Mouse (Mus musculus) MEL (cell line): Measurements from ENCODE around the gene Bcr. TPM values are rescaled to one million over a fixed set of nuclear protein-coding genes. Genes with fewer than 3 reads are reported as not detected.

Experiments used
- DNase-seq: peaks from one replicate; pipeline ENCODE4 v3.0.0; 2011; ENCODE audit warnings: low read depth, low spot score
- H3K27ac ChIP-seq: 2 replicates; pipeline ENCODE4 v1.5.1; 2012; ENCODE audit warnings: low read depth, mild to moderate bottlenecking, control low read depth, low read length, moderate library complexity; ENCODE audit not compliant: control insufficient read depth
- H3K27me3 ChIP-seq, 2 experiments: fragments of 150-350 bp in 1 of 2; sonication (generic) in 1 of 2; 2 replicates each; pipeline ENCODE4 v1.6.1; 2012; ENCODE audit warnings: low read length in 2 of 2, mild to moderate bottlenecking in 2 of 2, improper control_type of control experiment in 1 of 2, moderate library complexity in 1 of 2; ENCODE audit not compliant: insufficient read depth in 2 of 2, control insufficient read depth in 1 of 2
- H3K36me3 ChIP-seq, 2 experiments: 2 replicates each; pipeline ENCODE4 v1.6.1; 2012 to 2014; ENCODE audit warnings: low read length in 2 of 2, improper control_type of control experiment in 1 of 2, inconsistent platforms in 1 of 2, mild to moderate bottlenecking in 1 of 2; ENCODE audit not compliant: insufficient read depth in 2 of 2, control insufficient read depth in 1 of 2
- H3K4me1 ChIP-seq, 2 experiments: fragments of 150-350 bp in 1 of 2; sonication (generic) in 1 of 2; 2 replicates each; pipeline ENCODE4 v1.6.1; 2012; ENCODE audit warnings: low read length in 2 of 2, improper control_type of control experiment in 1 of 2, mild to moderate bottlenecking in 1 of 2; ENCODE audit not compliant: insufficient read depth in 2 of 2, control insufficient read depth in 1 of 2
- H3K4me3 ChIP-seq, 2 experiments: fragments of 150-350 bp in 1 of 2; sonication (generic) in 1 of 2; 2 replicates each; pipeline ENCODE4 v1.5.1; 2012; ENCODE audit warnings: low read depth in 2 of 2, low read length in 2 of 2, mild to moderate bottlenecking in 2 of 2, moderate library complexity in 2 of 2, control low read depth in 1 of 2, improper control_type of control experiment in 1 of 2; ENCODE audit not compliant: control insufficient read depth in 1 of 2, insufficient read depth in 1 of 2
- H3K79me2 ChIP-seq: 2 replicates; pipeline ENCODE4 v1.6.1; 2012; ENCODE audit warnings: mild to moderate bottlenecking, low read length, moderate library complexity; ENCODE audit not compliant: control insufficient read depth, poor library complexity, insufficient read depth
- H3K9ac ChIP-seq: 2 replicates; pipeline ENCODE4 v1.6.1; 2012; ENCODE audit warnings: low read depth, mild to moderate bottlenecking, control low read depth, low read length, moderate library complexity; ENCODE audit not compliant: control insufficient read depth, poor library complexity, severe bottlenecking
- H3K9me3 ChIP-seq: fragments of 150-350 bp; sonication (generic); replicated peaks from 2 replicates; pipeline ENCODE4 v1.6.1; 2012; ENCODE audit warnings: mild to moderate bottlenecking, low read length, improper control_type of control experiment, moderate library complexity; ENCODE audit not compliant: insufficient read depth
- BHLHE40 ChIP-seq: IDR thresholded peaks from 2 replicates; pipeline ENCODE4 v1.6.1; 2012; ENCODE audit warnings: low read depth, mild to moderate bottlenecking, inconsistent platforms, low read length, improper control_type of control experiment, borderline replicate concordance
- CHD1 ChIP-seq: IDR thresholded peaks from 2 replicates; pipeline ENCODE4 v1.6.1; 2012; ENCODE audit warnings: low read depth, mild to moderate bottlenecking, inconsistent platforms, low read length, improper control_type of control experiment
- CHD2 ChIP-seq: IDR thresholded peaks from 2 replicates; pipeline ENCODE4 v1.6.1; 2011; ENCODE audit warnings: low read length, improper control_type of control experiment
- CTCF ChIP-seq, 3 experiments: IDR thresholded peaks in 2 of 3; conservative IDR thresholded peaks in 1 of 3; 2 replicates each; pipeline ENCODE4 v1.5.1; 2011 to 2012; ENCODE audit warnings: low read length in 3 of 3, low read depth in 2 of 3, mild to moderate bottlenecking in 2 of 3, improper control_type of control experiment in 1 of 3, inconsistent platforms in 1 of 3, mixed read lengths in 1 of 3, moderate library complexity in 1 of 3; ENCODE audit not compliant: control insufficient read depth in 1 of 3, insufficient read depth in 1 of 3, poor library complexity in 1 of 3, severe bottlenecking in 1 of 3
- E2F4 ChIP-seq: IDR thresholded peaks from 2 replicates; pipeline ENCODE4 v1.6.1; 2011; ENCODE audit warnings: low read depth, low read length, improper control_type of control experiment, borderline replicate concordance
- ETS1 ChIP-seq: IDR thresholded peaks from 2 replicates; pipeline ENCODE4 v1.6.1; 2012; ENCODE audit warnings: low read depth, mild to moderate bottlenecking, inconsistent platforms, low read length, improper control_type of control experiment, moderate library complexity
- GABPA ChIP-seq: IDR thresholded peaks from 2 replicates; pipeline ENCODE4 v1.6.1; 2012; ENCODE audit warnings: low read depth, mild to moderate bottlenecking, inconsistent platforms, low read length, improper control_type of control experiment, moderate library complexity
- GATA1 ChIP-seq: IDR thresholded peaks from 2 replicates; pipeline ENCODE4 v1.6.1; 2011; ENCODE audit warnings: low read depth, low read length, improper control_type of control experiment
- MAFK ChIP-seq: IDR thresholded peaks from 2 replicates; pipeline ENCODE4 v1.6.1; 2011; ENCODE audit warnings: low read depth, mild to moderate bottlenecking, low read length, improper control_type of control experiment, borderline replicate concordance
- MAX ChIP-seq: IDR thresholded peaks from 2 replicates; pipeline ENCODE4 v1.6.1; 2011; ENCODE audit warnings: low read length, improper control_type of control experiment
- MXI1 ChIP-seq: IDR thresholded peaks from 2 replicates; pipeline ENCODE4 v1.6.1; 2011; ENCODE audit warnings: mild to moderate bottlenecking, low read depth, low read length, improper control_type of control experiment
- MYB ChIP-seq: IDR thresholded peaks from 2 replicates; pipeline ENCODE4 v1.6.1; 2011; ENCODE audit warnings: mild to moderate bottlenecking, low read depth, low read length, improper control_type of control experiment
- MYC ChIP-seq: IDR thresholded peaks from 2 replicates; pipeline ENCODE4 v1.6.1; 2011; ENCODE audit warnings: low read depth, mild to moderate bottlenecking, low read length, improper control_type of control experiment, moderate library complexity
- NELFE ChIP-seq: IDR thresholded peaks from 2 replicates; pipeline ENCODE4 v1.6.1; 2011; ENCODE audit warnings: low read depth, low read length, improper control_type of control experiment
- POLR2A ChIP-seq, 2 experiments: IDR thresholded peaks; 2 replicates each; pipeline ENCODE4 v1.6.1; 2011 to 2012; ENCODE audit warnings: low read length in 2 of 2, mild to moderate bottlenecking in 2 of 2, control low read depth in 1 of 2, improper control_type of control experiment in 1 of 2, low read depth in 1 of 2, moderate library complexity in 1 of 2; ENCODE audit not compliant: control insufficient read depth in 1 of 2, insufficient read depth in 1 of 2, poor library complexity in 1 of 2
- POLR2AphosphoS2 ChIP-seq: IDR thresholded peaks from 2 replicates; pipeline ENCODE4 v1.6.1; 2011; ENCODE audit warnings: low read length, improper control_type of control experiment
- SMC3 ChIP-seq: IDR thresholded peaks from 2 replicates; pipeline ENCODE4 v1.6.1; 2011; ENCODE audit warnings: low read depth, low read length, improper control_type of control experiment
- TBP ChIP-seq: IDR thresholded peaks from 2 replicates; pipeline ENCODE4 v1.8.0; 2011; ENCODE audit warnings: low read depth, low read length, improper control_type of control experiment
- TCF12 ChIP-seq: IDR thresholded peaks from 2 replicates; pipeline ENCODE4 v1.6.1; 2014; ENCODE audit warnings: low read depth, mild to moderate bottlenecking, inconsistent platforms, low read length, improper control_type of control experiment, moderate library complexity
- UBTF ChIP-seq: IDR thresholded peaks from 2 replicates; pipeline ENCODE4 v1.6.1; 2012; ENCODE audit warnings: low read depth, mild to moderate bottlenecking, inconsistent platforms, low read length, improper control_type of control experiment, moderate library complexity, borderline replicate concordance; ENCODE audit not compliant: insufficient read depth
- USF1 ChIP-seq: IDR thresholded peaks from 2 replicates; pipeline ENCODE4 v1.6.1; 2014; ENCODE audit warnings: low read depth, mild to moderate bottlenecking, inconsistent platforms, low read length, improper control_type of control experiment, moderate library complexity
- ZKSCAN1 ChIP-seq: IDR thresholded peaks from 2 replicates; pipeline ENCODE4 v1.6.1; 2012; ENCODE audit warnings: low read depth, mild to moderate bottlenecking, inconsistent platforms, low read length, improper control_type of control experiment, moderate library complexity
- ZMIZ1 ChIP-seq: IDR thresholded peaks from 2 replicates; pipeline ENCODE4 v1.6.1; 2012; ENCODE audit warnings: low read depth, mild to moderate bottlenecking, inconsistent platforms, low read length, improper control_type of control experiment, moderate library complexity
- polyA plus RNA-seq, 2 experiments: library from polyadenylated mRNA; stranded (reverse) in 1 of 2; unstranded in 1 of 2; fragments of >175 nt in 1 of 2; fragments of >200 nt in 1 of 2; gene quantifications; 2 replicates each; pipeline versions ENCODE4 v1.2.1 to v1.2.4; 2012; ENCODE audit warnings: low replicate concordance in 2 of 2, low read depth in 1 of 2; ENCODE audit not compliant: insufficient read length in 2 of 2, insufficient read depth in 1 of 2, missing spikeins in 1 of 2
- total RNA-seq: library from RNA; depleted of rRNA; stranded (reverse); fragments of 300-350 nt; gene quantifications from 2 replicates; pipeline ENCODE4 v1.2.3, GENCODE M21; 2012

The Bcr gene
- total and polyA plus RNA-seq, 3 experiments: not detected

DNA sequence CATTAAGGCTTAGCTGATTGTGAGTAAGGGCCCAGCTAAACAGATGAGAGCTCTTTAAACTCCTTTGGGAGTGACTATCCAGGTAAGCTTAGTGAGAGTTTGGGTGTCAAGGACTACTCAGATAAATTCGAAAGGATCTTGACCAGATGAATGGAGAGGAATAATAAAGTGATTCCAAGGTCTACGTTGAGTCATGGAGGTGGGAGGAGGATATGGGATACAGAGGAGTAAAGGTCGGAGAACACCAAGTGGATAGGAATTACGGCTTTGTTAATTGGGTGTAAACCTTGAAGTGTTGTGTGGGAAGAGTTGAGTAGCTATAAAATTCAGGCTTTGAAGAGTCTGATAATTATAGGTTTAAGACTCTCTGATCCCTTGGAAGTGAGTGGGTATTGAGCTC lies 145.8 kb downstream of the Bcr start:
- Histone ChIP-seq H3K4me1 (no peaks in the 10 kb centered on the region), H3K79me2 (no peaks in the 10 kb centered on the region), H3K4me3 (no peak overlapping the region), H3K36me3 (no peaks in the 10 kb centered on the region)
- no peak for TF ChIP-seq UBTF
- no peak for TF ChIP-seq MXI1
- no peak for TF ChIP-seq CHD2
- TF ChIP-seq ZKSCAN1: no peak
- no peak for TF ChIP-seq MYB
- no peak for TF ChIP-seq SMC3
- TF ChIP-seq E2F4: no peak
- TF ChIP-seq, all 39 proteins: peak for 0
- no peak overlapping the region for H3K27ac ChIP-seq
- no peak overlapping the region for H3K9ac ChIP-seq
- H3K27me3 ChIP-seq: peaks cover 0 to 3% of the 10 kb centered on the region in 2 experiments; a peak in 2 of 4 replicates
- H3K9me3 ChIP-seq: no peaks in the 10 kb centered on the region
- no peak for DNase-seq

DNA sequence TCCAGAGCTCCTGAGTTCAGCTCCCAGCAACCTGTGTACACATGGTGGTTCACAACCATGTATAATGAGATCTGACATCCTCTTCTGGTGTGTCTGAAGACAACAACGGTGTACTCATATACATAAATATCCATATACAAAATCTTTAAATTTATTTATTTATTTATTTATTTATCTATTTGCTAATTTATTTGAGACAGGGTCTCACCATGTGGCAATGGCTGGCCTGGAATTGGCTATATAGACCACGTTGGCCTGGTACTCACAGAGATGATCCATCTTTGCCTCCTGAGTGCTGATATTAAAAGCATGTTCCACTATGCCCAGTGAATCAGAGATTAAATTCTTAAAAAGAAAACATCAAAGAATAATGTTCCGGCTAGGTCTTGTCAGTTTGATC lies 150.4 kb downstream of the Bcr start:
- no peak for DNase-seq
- TF ChIP-seq USF1: no peak
- no peak for TF ChIP-seq ETS1
- TF ChIP-seq MAFK: no peak
- no peak for TF ChIP-seq MAX
- TF ChIP-seq, all 39 proteins: peak for 0
- Histone ChIP-seq H3K9me3 (no peaks in the 10 kb centered on the region), H3K4me1 (peaks cover 5 to 13% of the 10 kb centered on the region in 2 experiments), H3K27ac (no peak overlapping the region), H3K79me2 (peaks cover 17% of the 10 kb centered on the region), H3K4me3 (no peak overlapping the region), H3K27me3 (peaks cover 0 to 3% of the 10 kb centered on the region in 2 experiments; a peak in 2 of 4 replicates), H3K9ac (no peak overlapping the region), H3K36me3 (peaks cover 0 to 19% of the 10 kb centered on the region in 2 experiments; a peak in 2 of 4 replicates)

DNA sequence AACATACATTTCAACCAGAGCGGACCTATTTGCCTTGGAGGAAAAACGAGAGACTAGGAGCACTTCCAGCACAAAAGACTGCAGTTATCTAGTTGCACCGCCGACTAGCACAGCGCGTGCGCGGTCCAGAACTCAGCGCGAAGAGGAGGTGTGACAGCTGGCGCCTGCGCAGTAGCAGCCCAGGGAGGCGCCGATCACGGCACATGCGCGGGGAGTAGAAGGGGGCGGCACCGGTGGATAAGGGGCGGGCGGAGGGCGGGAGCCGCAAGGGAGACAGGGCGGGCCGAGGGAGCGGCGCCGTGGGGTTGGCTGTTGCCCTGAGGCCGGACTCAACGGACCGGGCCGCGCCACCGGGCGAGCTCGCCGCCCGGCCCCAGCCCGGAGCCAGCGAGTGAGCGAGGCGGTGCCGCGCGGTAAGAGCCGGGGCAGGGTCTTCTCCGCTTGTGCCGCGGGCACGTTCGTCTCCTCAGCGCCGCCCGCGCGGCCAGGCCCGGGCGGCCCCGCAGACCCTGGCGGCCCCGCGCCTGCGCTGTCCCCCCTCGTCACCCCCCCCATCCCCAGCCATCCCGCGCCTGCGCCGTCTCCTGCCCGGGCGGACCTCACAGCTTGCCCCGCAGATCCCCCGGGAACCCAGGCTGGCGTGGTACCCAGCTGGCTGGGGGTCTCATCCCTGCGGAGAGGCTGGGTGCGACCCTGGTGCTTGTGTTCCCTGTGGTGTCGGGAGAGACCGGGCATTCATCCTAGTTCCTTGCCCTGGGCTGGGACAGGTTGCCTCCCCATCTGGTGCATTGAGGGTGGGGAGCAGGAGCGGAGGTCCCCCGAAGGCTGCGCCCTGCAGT lies 151.6 kb downstream of the Bcr start, which contains the start of gene Specc1l:
Gene Specc1l, plus strand, starts transcription at position 267 of the 839 bp plus-strand sequence.
- H3K4me3 ChIP-seq: peak within 1 kb of the TSS; percentile 95
- H3K79me2 ChIP-seq: peaks cover 19% of the 10 kb centered on the region
- H3K27ac ChIP-seq: peak within 1 kb of the TSS; percentile 84
- peak within 1 kb of the TSS; percentile 98 for H3K9ac ChIP-seq
- DNase-seq: peak; percentile 96
- H3K36me3 ChIP-seq: peaks cover 0 to 19% of the 10 kb centered on the region in 2 experiments; a peak in 2 of 4 replicates
- H3K9me3 ChIP-seq: no peaks in the 10 kb centered on the region
- peaks cover 0 to 2% of the 10 kb centered on the region in 2 experiments; a peak in 1 of 4 replicates for H3K27me3 ChIP-seq
- H3K4me1 ChIP-seq: peaks cover 5 to 13% of the 10 kb centered on the region in 2 experiments
- TF ChIP-seq UBTF (no peak), E2F4 (0 out of 2 replicates have a peak, but pooled peaks have one; percentile 35), MXI1 (peak; percentile 25; the same call in 1 of the 2 replicates), MAX (peak; percentile 70), TCF12 (peak; percentile 40; the same call in 1 of the 2 replicates), CHD1 (no peak), POLR2A (IDR thresholded peaks at IDR 0.05; ENCODE audit: control insufficient read depth in 1 of 2, insufficient read depth in 1 of 2, low read depth in 1 of 2, low read length in 2 of 2, poor library complexity in 1 of 2) (peak; percentile 92 to 95), GATA1 (no peak), ZMIZ1 (peak; percentile 70; the same call in 1 of the 2 replicates), BHLHE40 (no peak), NELFE (peak; percentile 88), TBP (peak; percentile 75), MYC (no peak), GABPA (no peak), USF1 (peak; percentile 37; the same call in 1 of the 2 replicates), CTCF (IDR thresholded peaks at IDR 0.05 in 2 of 3, conservative IDR thresholded peaks at IDR 0.05 in 1 of 3; ENCODE audit: control insufficient read depth in 1 of 3, insufficient read depth in 1 of 3, low read depth in 2 of 3, low read length in 3 of 3, poor library complexity in 1 of 3, severe bottlenecking in 1 of 3) (no peak), POLR2AphosphoS2 (peak; percentile 90; the same call in 1 of the 2 replicates)
